Mouse (Mus musculus) lung, embryonic 16.5 days (tissue): ENCODE data around the gene Lrig3. TPM values are rescaled to one million over a fixed set of nuclear protein-coding genes. Genes with fewer than 3 reads are reported as not detected.

Source experiments
- microRNA-seq: library from miRNA; unstranded; fragments of <30 nt; microRNA quantifications from one replicate; pipeline ENCODE4, GENCODE M21; 2016
- polyA plus RNA-seq: library from polyadenylated mRNA; unstranded; fragments of >200 nt; fragmentation: Nextera tagmentation; extraction: Ambion mirVana; gene quantifications from 2 replicates; pipeline ENCODE4 v1.2.1, GENCODE M21; 2015

The Lrig3 gene
- polyA plus RNA-seq, 1 experiment from 2014 or later = 9.4 TPM

Small RNAs within 50 kb of the gene (microRNA-seq; reads per million reads assigned to microRNA genes)
- not detected for gene Gm22183
